Mouse (Mus musculus): ENCODE results near the gene Itpkb.

DNA sequence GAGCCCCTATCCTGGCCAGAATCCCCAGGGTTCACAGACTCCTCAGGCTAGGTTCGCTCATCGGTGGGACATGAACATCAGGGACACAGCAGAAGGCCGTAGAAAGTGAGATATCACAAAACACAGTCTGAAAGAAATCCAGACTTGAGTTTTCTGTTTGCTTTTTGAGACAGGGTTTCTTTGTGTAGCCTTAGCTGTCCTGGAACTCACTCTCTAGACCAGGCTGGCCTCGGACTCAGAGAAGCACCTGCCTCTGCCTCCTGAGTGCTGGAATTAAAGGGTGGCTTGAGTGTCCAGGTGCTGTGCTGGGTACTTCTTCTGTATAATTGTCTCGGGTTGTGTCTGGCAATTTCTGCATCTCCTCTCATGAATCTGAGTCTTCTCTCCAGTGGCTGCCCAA lies 14.8 kb downstream of the Itpkb start:
- no peak for TF ChIP-seq FLI1 (IDR thresholded peaks at IDR 0.05; ENCODE audit: low read length)
- TF ChIP-seq GATA1 (IDR thresholded peaks at IDR 0.05; ENCODE audit: borderline replicate concordance, low read length), result no peak

Measured in megakaryocyte, embryonic 14.5 days (primary cell).